Mouse (Mus musculus): ENCODE measurements around the gene Atox1.

Atox1 gene

DNA sequence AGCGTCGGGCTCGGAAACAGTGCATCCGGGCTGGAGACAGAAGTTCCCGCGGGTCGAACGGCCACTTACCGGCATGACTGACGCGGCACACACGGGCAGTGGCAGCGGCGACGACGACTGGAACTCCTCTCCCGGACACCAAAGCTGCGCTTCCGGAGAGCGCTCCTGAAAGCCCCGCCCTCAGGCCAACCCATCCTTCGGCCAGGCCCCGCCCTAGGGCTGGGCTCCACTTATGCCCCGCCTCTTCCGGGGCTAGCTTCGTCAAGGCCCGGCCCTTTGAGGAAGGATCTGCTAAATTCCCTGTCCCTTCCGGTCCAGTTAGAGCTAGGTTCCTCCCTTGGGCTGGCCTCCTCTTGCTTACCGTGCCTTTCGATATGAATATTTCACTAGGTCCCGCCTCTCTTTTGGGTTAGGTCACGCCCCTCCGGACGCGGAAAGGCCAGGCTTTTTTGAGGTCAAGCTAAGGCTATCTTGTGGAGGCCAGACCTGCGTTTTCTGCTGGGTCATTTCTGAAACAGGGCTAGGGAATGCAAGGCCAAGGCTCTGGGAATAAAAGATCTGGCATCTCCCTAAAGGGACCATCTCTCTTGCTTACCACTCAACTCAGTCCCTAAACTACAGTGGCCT, at the start of gene Atox1:
Gene Atox1, minus strand, starts transcription at position 221 of the 627 bp plus-strand sequence.
- WGBS = 1% methylated on average over 36 of the region's 36 CpGs

DNA sequence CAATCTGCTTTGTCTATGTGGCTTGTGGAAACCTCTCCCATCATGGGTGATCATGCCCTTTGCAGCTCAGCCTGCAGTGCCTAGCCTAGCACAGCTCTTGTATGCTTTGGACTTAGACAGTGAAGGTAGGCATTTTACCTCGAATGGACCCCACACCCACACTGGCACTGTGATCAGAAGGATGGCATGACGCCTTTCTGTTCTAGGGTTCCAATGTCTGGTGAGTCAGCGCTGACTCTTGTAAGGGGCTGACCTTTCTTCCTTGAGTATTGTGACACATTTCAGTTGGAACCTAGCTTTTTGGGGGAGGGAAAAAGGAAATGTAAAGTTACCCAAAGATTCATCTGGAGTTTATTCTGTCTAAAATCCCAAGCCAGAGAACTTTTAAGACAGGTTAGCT, 44.4 kb upstream of the Atox1 start:
- 80% methylated on average over 3 of the region's 3 CpGs for WGBS

DNA sequence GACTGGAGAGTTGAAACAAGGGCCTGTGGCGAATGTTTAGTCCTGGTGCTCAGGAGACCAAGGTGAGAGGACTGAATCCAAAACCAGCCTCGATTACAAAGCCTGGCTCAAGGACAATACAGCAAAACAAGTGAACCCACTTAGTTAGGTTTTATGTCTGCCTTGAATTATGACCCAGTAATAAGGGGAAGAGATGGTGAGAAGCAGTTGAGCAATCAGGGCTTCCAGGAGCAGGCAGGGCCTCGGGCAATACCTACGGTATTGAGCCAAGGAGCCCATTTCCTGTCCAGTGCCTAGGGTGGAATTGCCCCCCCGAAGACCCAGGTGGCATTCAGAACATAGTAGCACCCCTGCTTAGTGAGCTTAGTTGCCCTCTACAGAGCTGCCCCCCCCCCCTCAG, 41.8 kb upstream of the Atox1 start:
- WGBS = 86% methylated on average over 5 of the region's 5 CpGs

DNA sequence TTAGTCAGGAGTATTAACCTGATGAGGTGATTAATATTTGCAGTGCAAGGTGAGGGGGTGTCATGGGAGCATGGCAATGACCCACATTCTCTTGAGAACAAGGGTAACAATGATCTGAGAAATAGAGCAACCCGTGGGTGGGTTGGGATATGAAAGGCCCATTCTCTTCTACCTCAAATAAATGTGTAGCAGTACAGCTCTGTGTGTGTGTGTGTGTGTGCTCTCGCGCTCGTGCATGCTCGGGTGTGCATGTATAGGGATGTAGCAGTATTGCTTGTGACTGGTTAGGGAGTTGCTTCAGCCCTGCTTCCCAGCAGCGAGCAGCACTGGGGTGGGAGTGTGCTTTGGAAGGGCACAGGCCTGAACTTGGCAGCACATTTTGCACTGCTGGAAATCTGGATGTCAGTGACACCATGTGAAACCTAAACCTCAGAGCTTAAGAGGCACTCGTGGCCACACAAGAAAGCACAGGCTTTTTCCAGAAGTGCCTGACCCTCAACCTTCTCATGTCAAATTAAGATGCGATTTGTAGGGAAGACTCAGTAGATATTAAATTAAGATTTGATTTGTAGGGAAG, 41.0 kb upstream of the Atox1 start:
- WGBS = 69% methylated on average over 8 of the region's 8 CpGs

DNA sequence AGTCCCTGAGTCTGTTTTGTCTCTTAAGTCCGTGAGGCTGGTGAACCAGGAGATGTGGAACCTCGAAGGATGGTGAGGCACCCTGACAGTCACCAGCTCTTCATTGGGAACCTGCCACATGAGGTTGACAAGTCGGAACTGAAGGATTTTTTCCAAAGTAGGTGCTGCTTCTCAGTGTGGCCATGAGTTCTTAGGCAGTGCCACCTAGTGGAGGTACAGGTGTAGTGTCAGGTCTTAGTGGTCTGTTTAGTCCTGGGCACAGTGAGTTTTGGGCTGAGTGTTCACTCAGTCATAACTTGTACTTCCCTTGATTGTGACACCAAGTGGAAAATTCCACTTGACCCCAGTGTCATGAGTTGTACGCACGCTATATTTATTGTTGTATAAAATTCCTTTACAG, 36.8 kb upstream of the Atox1 start:
- whole genome bisulfite sequencing = 60% methylated on average over 5 of the region's 5 CpGs

DNA sequence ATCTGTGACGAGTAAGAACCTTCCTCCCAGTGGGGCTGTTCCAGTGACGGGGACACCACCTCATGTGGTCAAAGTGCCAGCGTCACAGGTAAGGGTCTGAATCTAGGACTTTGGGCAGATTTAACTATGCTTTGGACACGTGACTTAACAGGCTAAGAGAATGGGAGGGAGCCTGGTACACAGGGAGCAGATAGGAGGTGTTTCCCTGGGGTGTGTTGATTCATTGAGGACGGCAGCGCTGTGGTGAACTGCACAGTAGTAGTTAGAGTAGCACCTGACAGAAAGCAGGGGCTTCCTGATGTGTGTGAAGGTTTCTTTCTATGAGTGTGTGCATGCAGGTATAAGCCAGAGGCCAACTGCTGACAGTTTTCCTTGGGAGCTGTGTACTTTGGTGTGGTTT, 35.1 kb upstream of the Atox1 start:
- 90% methylated on average over 6 of the region's 6 CpGs for WGBS

DNA sequence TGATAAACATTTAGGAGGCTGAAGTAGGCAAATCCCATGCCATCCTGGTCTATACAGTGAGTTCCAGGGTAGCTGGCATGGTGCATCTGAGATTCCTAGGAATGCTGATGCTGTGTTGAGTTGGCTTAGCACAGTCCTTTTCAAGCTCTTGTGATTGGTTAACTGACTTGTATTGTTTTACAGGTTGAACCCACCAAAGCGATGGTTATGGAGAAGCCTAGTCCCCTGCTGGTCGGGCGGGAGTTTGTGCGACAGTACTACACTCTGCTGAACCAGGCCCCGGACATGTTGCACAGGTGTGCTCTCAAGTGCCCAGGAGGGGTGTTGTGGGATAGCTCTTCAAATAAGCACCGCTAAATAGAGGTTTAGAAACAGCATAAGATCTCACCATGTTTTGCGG, 24.4 kb upstream of the Atox1 start:
- WGBS = 98% methylated on average over 7 of the region's 7 CpGs

DNA sequence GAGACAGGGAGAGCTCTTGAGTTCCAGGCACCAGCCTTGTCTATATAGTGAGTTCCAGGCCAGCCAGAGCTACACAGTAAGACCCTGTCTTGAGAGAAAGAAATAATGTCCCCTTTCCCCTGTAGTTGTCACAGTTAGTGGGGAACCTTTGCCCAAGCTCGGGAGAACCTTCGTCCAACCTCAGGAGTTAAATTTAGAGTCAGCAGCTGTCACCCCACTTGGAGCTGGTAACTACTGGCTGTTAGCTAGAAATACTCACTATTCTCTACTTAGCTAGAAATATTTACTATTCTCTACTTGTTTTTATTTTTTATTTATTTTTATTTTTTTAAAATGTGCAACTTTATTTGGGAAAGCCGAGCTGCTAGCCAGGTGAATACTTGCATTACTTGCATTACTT, 12.2 kb upstream of the Atox1 start:
- 58% methylated on average over 3 of the region's 3 CpGs for WGBS

DNA sequence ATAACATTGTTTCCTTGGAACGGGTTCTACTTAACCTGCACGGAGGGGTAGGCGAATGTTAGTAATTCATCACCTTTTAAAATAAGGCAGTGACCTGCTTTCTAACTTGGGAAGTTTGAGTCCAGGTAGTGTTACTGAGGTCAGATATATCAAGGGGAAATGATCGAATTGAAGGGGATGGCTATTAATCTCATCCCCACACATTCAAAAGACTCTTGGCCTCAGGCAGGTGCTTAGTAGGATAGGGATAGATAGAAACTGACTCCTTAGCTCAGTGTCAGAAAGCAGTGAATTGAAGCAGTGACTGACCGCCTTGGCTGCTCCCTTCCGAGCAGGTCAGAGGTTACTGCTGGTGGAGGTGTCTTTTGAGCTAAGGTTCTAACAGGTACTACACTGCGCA, 10.4 kb upstream of the Atox1 start:
- WGBS = 89% methylated on average over 7 of the region's 7 CpGs

DNA sequence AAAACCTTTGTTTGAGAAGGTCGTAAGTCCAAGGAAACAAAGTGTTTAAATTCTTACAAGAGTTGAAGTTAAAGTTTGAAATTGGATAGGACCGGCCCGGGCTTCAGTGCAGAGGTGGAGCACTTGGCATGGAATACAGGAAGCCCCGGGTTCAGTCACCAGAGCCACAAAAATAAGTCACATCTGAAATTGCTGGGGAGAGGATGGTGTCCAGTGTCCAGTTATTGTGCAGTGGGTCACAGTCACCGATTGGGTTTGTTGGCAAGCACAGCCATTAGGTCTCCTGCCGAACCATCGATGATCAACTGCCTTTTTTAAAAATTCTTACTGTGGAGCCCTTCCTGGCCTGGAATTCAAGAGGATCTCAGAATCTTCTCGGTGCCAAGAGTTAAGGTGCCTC, 9.7 kb upstream of the Atox1 start:
- 26% methylated on average over 8 of the region's 8 CpGs for WGBS

DNA sequence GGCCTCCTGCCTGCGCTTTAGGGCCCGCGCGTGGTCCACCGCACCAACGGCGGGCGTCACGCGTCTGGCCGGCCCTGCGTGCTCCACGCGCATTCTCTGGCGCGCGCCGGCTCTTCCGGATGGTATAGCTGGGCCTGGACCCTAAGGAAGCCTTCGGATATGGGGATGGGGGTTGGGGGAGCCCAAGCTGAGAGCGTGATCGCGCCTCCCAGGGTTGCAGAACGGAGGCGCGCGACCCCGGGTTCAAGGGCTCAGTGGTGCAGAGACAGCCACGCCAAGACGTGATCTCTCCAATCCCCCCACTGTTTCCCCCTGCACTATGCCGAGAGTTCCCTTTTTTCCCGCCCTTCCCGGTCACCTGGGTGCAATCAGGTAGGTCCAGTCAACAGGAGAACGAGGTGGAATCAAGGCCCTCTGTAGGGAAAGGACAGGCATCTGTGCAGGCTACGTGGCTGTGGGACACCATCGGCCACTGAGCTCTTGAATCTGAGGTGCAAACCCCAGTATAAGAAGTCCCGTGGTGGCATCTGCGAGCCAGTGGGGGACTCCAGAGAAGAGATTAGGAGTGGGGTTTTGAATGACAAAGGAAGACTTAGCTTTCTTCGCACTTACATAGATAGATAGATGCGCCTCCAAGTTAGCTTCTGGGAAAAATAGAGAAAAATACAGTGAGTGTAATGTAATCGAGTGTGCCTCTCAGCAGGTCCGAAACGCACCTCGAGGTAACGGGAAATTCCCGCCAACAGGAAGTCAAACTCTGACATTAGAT, 9.1 kb upstream of the Atox1 start:
- under 1% methylated on average over 46 of the region's 46 CpGs for WGBS

DNA sequence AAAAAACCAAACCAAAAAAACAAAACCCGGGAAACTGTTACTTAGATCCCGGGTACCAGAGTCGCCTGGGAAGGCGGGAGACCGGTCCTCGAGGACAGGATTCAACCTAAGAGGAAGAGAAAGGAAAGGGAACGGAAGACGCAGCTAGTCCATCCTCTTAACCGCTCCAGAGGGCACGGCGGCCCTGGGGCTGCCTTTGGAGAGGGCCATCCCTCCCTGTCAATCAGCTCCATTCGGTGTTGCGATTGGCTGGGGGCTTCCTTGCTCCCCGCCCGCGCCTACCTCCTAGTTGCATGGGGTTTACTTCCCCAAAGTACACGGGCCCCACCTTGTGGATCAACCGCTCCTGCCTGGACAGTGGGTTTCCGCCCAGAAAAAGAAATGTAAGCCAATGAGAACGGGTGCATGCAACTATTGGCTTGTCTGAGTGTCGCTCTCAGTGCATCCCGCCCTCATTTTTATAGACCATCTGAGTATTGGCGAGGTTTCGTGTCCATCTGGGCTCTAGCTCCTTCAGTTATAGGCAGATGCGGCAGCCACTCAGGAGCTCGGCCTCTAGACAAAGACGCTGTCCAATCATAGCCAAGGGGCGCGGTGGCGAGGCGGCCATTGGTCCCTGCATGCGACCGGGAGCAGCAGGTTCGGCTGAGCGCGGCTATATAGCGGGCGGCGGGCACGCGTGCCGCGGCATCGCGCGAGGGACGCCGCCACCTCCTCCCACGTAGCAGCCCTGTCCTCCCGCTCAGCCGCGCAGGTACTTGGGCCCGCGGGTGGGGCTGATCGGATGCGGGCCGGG, 8.2 kb upstream of the Atox1 start, which contains the start of gene G3bp1:
Gene G3bp1, plus strand, starts transcription at position 638 of the 796 bp plus-strand sequence.
- under 1% methylated on average over 57 of the region's 57 CpGs for WGBS

DNA sequence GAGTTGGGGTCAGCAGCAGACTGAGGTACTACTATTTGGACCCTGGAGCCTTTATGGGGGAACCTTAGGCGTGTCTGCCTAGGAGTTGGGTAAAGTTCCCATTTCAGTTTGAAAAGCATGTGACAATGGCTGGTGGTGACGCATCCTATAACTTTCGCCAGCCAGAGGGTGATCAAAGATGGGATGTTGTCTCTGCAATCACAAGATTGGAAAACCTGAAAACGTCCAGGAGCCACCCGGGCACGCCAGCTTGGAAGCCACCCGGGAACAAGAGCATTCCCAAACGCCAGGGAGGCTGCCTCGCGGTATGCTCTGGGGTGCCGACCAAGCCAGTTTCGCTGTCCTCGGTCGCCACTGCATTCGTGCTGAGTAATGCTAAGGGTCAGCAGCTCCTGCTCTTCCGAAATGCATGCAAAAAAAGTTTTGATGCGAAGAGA, 7.6 kb upstream of the Atox1 start:
- under 1% methylated on average over 17 of the region's 17 CpGs for WGBS

DNA sequence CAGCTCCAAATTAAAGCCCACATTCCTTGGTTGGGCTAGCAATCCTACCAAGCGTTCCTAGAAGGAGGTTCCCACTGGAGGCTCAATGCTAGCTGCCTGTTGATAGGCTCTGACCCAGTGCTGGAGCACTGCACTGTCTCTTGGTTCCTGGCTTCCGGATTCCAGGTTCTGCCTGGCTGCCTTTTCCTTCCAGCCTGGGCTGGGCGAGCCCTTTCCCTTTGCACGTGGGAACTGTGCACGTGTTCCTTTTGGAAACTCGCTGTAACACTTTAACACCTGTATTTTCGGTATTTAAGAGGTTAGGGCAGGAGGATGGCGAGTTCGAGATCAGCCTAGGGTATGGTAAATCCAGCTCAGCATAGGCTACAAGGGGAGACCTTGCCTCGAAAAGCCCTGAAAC, 7.0 kb upstream of the Atox1 start:
- WGBS = 70% methylated on average over 10 of the region's 10 CpGs

DNA sequence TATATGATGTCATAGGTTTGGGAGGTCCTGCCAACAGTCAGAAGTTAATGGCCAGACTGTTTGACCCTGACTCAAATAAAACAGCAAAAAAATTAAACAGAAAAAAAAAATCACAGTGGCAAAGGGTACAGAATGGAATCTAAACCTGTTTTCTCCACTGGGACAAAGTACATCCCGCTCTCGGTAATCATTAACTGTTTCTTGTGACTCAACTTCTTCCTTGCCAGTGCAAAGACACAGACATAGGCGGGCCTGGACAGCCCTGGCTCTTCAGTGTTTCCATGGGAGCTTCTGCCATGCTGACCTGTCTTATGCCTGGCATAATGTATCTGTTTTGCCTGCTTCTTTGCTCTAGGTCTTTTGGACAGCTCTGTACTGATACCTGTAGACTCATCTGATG, 4.1 kb upstream of the Atox1 start:
- WGBS = 94% methylated on average over 3 of the region's 3 CpGs

DNA sequence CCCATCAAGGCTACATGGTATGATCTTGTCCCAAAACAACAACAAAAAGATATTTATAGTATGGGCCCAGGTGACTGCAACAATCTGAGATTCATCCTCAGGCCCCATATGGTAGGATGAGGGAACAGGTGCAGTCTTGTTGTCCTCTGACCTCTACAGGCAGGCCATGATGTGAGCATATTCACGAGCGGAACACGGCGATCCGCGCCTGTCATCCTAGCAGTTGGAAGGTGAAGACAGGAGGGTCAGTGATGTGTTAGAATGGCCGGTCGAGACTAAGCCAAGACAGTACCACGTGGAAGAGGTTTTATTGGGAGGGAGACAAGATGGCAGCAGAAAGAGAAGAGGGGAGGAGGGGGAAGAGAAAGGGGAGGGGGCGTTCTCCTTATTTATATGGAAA, 3.7 kb upstream of the Atox1 start:
- 88% methylated on average over 10 of the region's 10 CpGs for WGBS

DNA sequence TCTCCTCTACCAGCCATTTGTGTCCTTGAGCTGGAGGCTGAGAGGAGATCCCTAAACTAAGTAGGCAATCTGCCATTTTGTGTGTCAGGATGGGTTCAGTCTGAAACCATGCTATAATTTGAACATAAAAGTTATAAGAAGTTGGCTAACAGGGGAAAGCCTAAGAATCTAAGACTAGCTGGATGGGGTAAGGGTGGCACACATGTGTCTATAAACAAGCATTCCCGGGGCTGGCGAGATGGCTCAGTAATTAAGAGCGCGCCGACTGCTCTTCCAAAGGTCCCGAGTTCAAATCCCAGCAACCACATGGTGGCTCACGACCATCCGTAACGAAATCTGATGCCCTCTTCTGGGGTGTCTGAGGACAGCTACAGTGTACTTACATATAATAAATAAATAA, 1.1 kb upstream of the Atox1 start:
- WGBS = 95% methylated on average over 9 of the region's 9 CpGs

DNA sequence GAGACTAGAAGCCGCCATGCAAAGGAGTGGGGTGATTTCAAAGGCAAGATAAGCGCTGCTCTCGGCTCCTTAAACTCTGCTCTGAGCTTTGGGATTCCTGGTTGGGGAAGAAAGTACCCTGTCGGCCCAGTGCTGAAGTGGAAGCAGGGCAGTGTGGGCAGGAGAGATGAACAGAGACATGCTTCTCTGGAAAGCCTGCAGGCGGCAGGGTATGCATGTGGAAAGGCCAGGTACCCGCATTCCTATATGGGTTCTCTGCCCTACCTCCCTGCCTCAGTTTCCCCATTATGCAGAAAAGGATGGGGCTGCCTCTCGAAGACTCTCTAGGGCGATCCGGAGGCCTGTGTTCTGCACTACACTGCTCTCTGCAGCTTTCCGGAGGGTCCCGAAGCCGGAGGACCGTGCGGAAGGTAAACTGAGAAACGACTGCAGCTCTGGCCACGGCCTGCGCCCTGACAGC, 450 bp downstream of the Atox1 start:
- 0% methylated on average over 17 of the region's 17 CpGs for WGBS

DNA sequence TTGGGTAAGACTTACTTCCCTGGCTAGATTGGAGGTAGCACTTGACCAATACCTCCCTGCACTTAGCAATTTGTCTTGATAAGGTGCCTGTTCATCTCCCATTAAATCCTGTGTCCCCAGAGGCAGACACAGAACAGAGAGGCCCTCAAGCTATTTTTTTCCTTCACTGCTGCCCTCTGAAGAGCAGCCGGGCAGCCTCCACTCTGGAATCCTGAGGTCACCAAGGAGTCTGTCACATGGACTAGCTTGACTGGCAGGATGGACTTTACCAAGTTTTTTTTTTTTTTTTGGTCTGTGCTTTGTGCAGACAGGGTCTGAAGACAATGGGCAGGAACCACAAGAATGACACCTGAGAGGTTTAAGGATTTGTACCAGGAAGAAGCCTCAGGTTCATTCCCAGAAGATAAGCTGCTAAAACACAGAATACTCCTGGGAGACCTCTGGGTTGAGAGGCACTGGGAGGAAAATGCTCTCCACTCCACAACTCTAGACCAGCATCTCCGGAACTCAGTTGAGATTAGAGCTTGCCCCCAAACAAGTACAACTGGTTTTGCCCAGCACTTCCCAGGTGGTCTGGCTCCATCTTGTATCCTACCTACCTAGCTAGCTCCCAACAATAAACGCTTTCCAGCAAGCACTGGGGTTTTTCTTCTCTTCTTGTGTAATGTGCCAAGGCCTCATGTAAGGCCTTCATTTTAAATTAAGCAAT, 1.0 kb downstream of the Atox1 start:
- whole genome bisulfite sequencing = 31% methylated on average over 3 of the region's 3 CpGs

DNA sequence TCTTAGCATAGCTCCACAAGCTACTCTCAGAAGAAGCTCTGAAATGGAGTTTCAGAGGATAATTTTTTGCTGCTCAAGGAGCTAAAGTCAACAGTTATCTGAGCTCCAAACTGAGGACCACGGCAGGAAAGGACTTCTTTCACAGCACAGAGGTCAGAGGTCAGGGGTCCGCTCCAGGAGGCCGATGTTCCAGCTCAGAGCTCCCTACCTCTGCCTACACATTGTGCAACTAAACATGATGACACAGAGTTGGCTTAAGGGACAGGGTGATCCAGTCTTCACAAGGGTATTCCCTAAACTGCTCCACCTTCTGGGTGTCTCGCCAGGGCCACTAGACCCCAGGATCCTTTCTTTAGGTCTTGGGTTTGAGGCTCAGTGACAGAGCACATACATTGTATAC, 2.5 kb downstream of the Atox1 start:
- WGBS = 68% methylated on average over 4 of the region's 4 CpGs

DNA sequence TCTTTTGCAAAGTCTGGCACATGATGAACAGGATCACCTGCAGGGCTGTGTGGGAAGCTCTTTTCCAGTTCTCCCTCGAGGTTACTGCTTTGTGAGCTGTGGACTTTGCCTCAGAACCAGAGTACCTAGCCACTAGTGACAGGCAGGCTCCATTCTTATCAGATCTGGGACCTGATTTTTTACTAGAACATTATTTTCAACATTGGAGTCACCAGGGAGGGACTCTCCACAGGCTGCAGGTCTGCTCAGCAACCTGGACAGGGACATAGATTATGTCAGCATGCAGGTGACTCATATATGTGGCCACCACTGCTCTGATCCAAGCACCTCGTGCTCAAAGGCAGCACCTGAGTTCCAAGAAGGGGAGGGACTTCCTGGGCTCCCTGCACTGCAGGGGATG, 5.9 kb downstream of the Atox1 start:
- WGBS = 72% methylated on average over 2 of the region's 2 CpGs

DNA sequence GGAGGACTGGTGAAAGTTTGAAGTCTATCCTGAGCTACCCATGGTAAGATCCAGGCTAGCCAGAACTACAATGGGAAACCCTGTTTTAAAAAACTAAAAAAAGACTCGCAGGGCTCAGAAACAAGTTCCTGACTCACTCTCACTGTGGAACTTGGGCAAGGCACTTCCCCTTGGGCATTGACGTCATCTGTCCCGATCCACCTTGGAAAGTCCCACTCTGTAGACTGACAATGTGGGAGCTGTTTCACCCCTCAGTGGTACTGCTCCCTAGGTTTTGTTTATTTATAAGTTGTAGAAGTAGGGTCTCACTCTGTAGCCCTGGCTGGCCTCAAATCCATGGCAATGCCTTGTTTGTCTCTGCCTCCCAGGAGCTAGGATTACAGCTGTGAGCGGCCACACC, 7.4 kb downstream of the Atox1 start:
- 82% methylated on average over 4 of the region's 4 CpGs for WGBS

All from cerebral cortex, adult 2 months (tissue).